8 mouse cellular contexts compared by ENCODE assay signal in genomic region chr4:126254315-126255112, GRCm38 (mm10). TPM values are rescaled to one million over a fixed set of nuclear protein-coding genes. Genes with fewer than 3 reads are reported as not detected.
DNase-seq lines count a peak whose midpoint lies in the region; ATAC-seq lines count a peak whose summit lies in the region.

No protein-coding gene starts in this region.

- H3K4me3 ChIP-seq in forebrain, embryonic 12.5 days (replicated peaks) = peak overlapping the region; percentile 100
- peak overlapping the region; percentile 86 for H3K4me3 ChIP-seq in hindbrain, embryonic 15.5 days
- peak overlapping the region; percentile 99 for H3K4me3 ChIP-seq in limb, embryonic 13.5 days
- H3K4me3 ChIP-seq in midbrain, embryonic 15.5 days = peak overlapping the region; percentile 96

- DNase-seq in cerebellum, adult 8-10 months = no peak
- peak; percentile 78 for DNase-seq in NIH3T3 (ENCODE audit: low read depth)
- DNase-seq in urinary bladder, adult 2 months (ENCODE audit: low spot score) = no peak

- no peaks in the 10 kb centered on the region for H3K36me3 ChIP-seq in forebrain, embryonic 12.5 days (replicated peaks)
- H3K36me3 ChIP-seq in hindbrain, embryonic 15.5 days = no peaks in the 10 kb centered on the region
- peaks cover 21% of the 10 kb centered on the region for H3K36me3 ChIP-seq in limb, embryonic 13.5 days
- no peaks in the 10 kb centered on the region for H3K36me3 ChIP-seq in midbrain, embryonic 15.5 days (replicated peaks)

- ATAC-seq in cerebellum, adult (ENCODE audit: insufficient number of reproducible peaks, low FRiP score, low TSS enrichment) = peak; percentile 28; the same call in 1 of the 2 replicates
- no peak; the same call in 1 of the 2 replicates for ATAC-seq in forebrain, embryonic 12.5 days (ENCODE audit: low FRiP score)
- ATAC-seq in hindbrain, embryonic 15.5 days (ENCODE audit: low FRiP score, low read depth) = peak; percentile 8; the same call in 1 of the 2 replicates
- peak; percentile 12; the same call in 1 of the 2 replicates for ATAC-seq in limb, embryonic 13.5 days (ENCODE audit: low FRiP score, low read depth)
- 0 out of 2 replicates have a peak, but pooled peaks have one; percentile 3 for ATAC-seq in midbrain, embryonic 15.5 days (replicated peaks)

- H3K4me2 ChIP-seq in forebrain, embryonic 12.5 days = peak overlapping the region; percentile 96
- peak overlapping the region; percentile 97 for H3K4me2 ChIP-seq in hindbrain, embryonic 15.5 days
- peak overlapping the region; percentile 96 for H3K4me2 ChIP-seq in limb, embryonic 13.5 days (replicated peaks)
- peak overlapping the region; percentile 82 for H3K4me2 ChIP-seq in midbrain, embryonic 15.5 days

- peak overlapping the region; percentile 99 for H3K9ac ChIP-seq in forebrain, embryonic 12.5 days
- H3K9ac ChIP-seq in hindbrain, embryonic 15.5 days = peak overlapping the region; percentile 99
- peak overlapping the region; percentile 98 for H3K9ac ChIP-seq in limb, embryonic 13.5 days
- peak overlapping the region; percentile 94 for H3K9ac ChIP-seq in midbrain, embryonic 15.5 days

- H3K4me1 ChIP-seq in forebrain, embryonic 12.5 days = peaks cover 76% of the 10 kb centered on the region
- peaks cover 74% of the 10 kb centered on the region for H3K4me1 ChIP-seq in hindbrain, embryonic 15.5 days (replicated peaks)
- peaks cover 74% of the 10 kb centered on the region for H3K4me1 ChIP-seq in limb, embryonic 13.5 days
- peaks cover 64% of the 10 kb centered on the region for H3K4me1 ChIP-seq in midbrain, embryonic 15.5 days

- peak overlapping the region; percentile 95 for H3K27ac ChIP-seq in forebrain, embryonic 12.5 days
- peak overlapping the region; percentile 97 for H3K27ac ChIP-seq in hindbrain, embryonic 15.5 days (replicated peaks)
- peak overlapping the region; percentile 92 for H3K27ac ChIP-seq in limb, embryonic 13.5 days
- peak overlapping the region; percentile 96 for H3K27ac ChIP-seq in midbrain, embryonic 15.5 days

- no peaks in the 10 kb centered on the region for H3K9me3 ChIP-seq in forebrain, embryonic 12.5 days
- H3K9me3 ChIP-seq in hindbrain, embryonic 15.5 days = no peaks in the 10 kb centered on the region
- H3K9me3 ChIP-seq in limb, embryonic 13.5 days = no peaks in the 10 kb centered on the region
- no peaks in the 10 kb centered on the region for H3K9me3 ChIP-seq in midbrain, embryonic 15.5 days

- H3K27me3 ChIP-seq in forebrain, embryonic 12.5 days = 0 out of 2 replicates have a peak, but pooled peaks cover 3% of the 10 kb centered on the region
- H3K27me3 ChIP-seq in hindbrain, embryonic 15.5 days = no peaks in the 10 kb centered on the region
- H3K27me3 ChIP-seq in limb, embryonic 13.5 days = no peaks in the 10 kb centered on the region
- H3K27me3 ChIP-seq in midbrain, embryonic 15.5 days (replicated peaks) = no peaks in the 10 kb centered on the region

- WGBS in forebrain, embryonic 12.5 days = 18% methylated on average over 9 of the region's 9 CpGs
- 14% methylated on average over 9 of the region's 9 CpGs for WGBS in hindbrain, embryonic 15.5 days
- 15% methylated on average over 9 of the region's 9 CpGs for WGBS in limb, embryonic 13.5 days
- WGBS in midbrain, embryonic 15.5 days = 12% methylated on average over 9 of the region's 9 CpGs

RNA-seq across cellular contexts. Expression of gene Map7d1, which starts 1.6 kb away (rescaled TPM):
- polyA plus RNA-seq in forebrain, embryonic 12.5 days (2016; fragmentation: Nextera tagmentation; extraction: Ambion mirVana) = 104 and 105 TPM in 2 replicates
- polyA plus RNA-seq in hindbrain, embryonic 15.5 days (2015; fragmentation: Nextera tagmentation; extraction: Ambion mirVana) = 82.9 and 97.5 TPM in 2 replicates
- 46.5 and 49.9 TPM in 2 replicates for polyA plus RNA-seq in limb, embryonic 13.5 days (2015; fragmentation: Nextera tagmentation; extraction: Ambion mirVana)
- 85.4 and 92.1 TPM in 2 replicates for polyA plus RNA-seq in midbrain, embryonic 15.5 days (2015; fragmentation: Nextera tagmentation; extraction: Ambion mirVana)
- 103 and 127 TPM in 2 replicates for polyA plus RNA-seq in urinary bladder, adult 2 months (2012; rRNA removed)

RNA-seq across cellular contexts. Expression of gene Trappc3, which starts 7.6 kb away (rescaled TPM):
- 104 and 108 TPM in 2 replicates for polyA plus RNA-seq in forebrain, embryonic 12.5 days (2016; fragmentation: Nextera tagmentation; extraction: Ambion mirVana)
- 172 and 180 TPM in 2 replicates for polyA plus RNA-seq in hindbrain, embryonic 15.5 days (2015; fragmentation: Nextera tagmentation; extraction: Ambion mirVana)
- polyA plus RNA-seq in limb, embryonic 13.5 days (2015; fragmentation: Nextera tagmentation; extraction: Ambion mirVana) = 124 and 126 TPM in 2 replicates
- polyA plus RNA-seq in midbrain, embryonic 15.5 days (2015; fragmentation: Nextera tagmentation; extraction: Ambion mirVana) = 184 and 188 TPM in 2 replicates
- 85.7 and 101 TPM in 2 replicates for polyA plus RNA-seq in urinary bladder, adult 2 months (2012; rRNA removed)

RNA-seq across cellular contexts. Expression of gene Col8a2, which starts 32.1 kb away (rescaled TPM):
- 16.0 and 22.6 TPM in 2 replicates for polyA plus RNA-seq in forebrain, embryonic 12.5 days (2016; fragmentation: Nextera tagmentation; extraction: Ambion mirVana)
- 6.9 and 8.1 TPM in 2 replicates for polyA plus RNA-seq in hindbrain, embryonic 15.5 days (2015; fragmentation: Nextera tagmentation; extraction: Ambion mirVana)
- 39.8 and 42.7 TPM in 2 replicates for polyA plus RNA-seq in limb, embryonic 13.5 days (2015; fragmentation: Nextera tagmentation; extraction: Ambion mirVana)
- 2.6 and 2.9 TPM in 2 replicates for polyA plus RNA-seq in midbrain, embryonic 15.5 days (2015; fragmentation: Nextera tagmentation; extraction: Ambion mirVana)
- polyA plus RNA-seq in urinary bladder, adult 2 months (2012; rRNA removed) = 17.6 and 22.6 TPM in 2 replicates

RNA-seq across cellular contexts. Expression of gene Thrap3, which starts 52.0 kb away (rescaled TPM):
- polyA plus RNA-seq in forebrain, embryonic 12.5 days (2016; fragmentation: Nextera tagmentation; extraction: Ambion mirVana) = 284 and 305 TPM in 2 replicates
- 130 and 141 TPM in 2 replicates for polyA plus RNA-seq in hindbrain, embryonic 15.5 days (2015; fragmentation: Nextera tagmentation; extraction: Ambion mirVana)
- polyA plus RNA-seq in limb, embryonic 13.5 days (2015; fragmentation: Nextera tagmentation; extraction: Ambion mirVana) = 251 and 256 TPM in 2 replicates
- 140 and 150 TPM in 2 replicates for polyA plus RNA-seq in midbrain, embryonic 15.5 days (2015; fragmentation: Nextera tagmentation; extraction: Ambion mirVana)
- polyA plus RNA-seq in urinary bladder, adult 2 months (2012; rRNA removed) = 111 and 130 TPM in 2 replicates
